Mouse (Mus musculus): ENCODE results near the gene Haus5. TPM values are rescaled to one million over a fixed set of nuclear protein-coding genes. Genes with fewer than 3 reads are reported as not detected.

Haus5 gene
- polyA plus RNA-seq, 1 experiment from 2014 or later = 25.7 TPM

DNA sequence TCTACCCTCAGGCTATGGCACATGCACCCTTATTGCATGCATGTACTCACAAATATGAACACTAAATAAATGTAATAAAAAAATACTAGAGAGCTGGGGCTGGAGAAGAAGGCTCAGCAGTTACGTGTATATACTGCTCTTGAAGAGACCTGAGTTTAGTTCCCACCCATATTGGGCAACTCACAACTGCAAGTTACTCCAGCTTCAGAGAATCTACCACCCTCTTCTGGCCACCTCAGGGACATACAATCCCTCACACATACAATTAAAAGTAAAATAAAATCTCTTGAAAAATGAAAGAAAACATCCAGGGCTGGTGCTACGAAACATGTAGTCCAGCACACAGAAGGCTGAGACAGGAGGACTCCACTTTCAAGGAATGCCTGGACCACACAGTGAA lies 50.3 kb downstream of the Haus5 start:
- Histone ChIP-seq H3K27me3 (replicated peaks; ENCODE audit: control insufficient read depth, insufficient read depth, low read length) (no peaks in the 10 kb centered on the region), H3K9me3 (ENCODE audit: control insufficient read depth, low read length) (no peaks in the 10 kb centered on the region), H3K36me3 (ENCODE audit: control insufficient read depth, insufficient read depth, low read length) (peaks cover 36% of the 10 kb centered on the region), H3K4me1 (ENCODE audit: control insufficient read depth, insufficient read depth, low read depth, low read length) (no peaks in the 10 kb centered on the region), H3K9ac (ENCODE audit: low read depth, low read length) (no peak overlapping the region), H3K4me3 (ENCODE audit: low read length) (no peak overlapping the region), H3K27ac (ENCODE audit: low read depth, low read length) (no peak overlapping the region), H3K4me2 (ENCODE audit: low read length) (no peak overlapping the region)
- WGBS = 74% methylated on average over 2 of the region's 2 CpGs
- no peak for ATAC-seq

DNA sequence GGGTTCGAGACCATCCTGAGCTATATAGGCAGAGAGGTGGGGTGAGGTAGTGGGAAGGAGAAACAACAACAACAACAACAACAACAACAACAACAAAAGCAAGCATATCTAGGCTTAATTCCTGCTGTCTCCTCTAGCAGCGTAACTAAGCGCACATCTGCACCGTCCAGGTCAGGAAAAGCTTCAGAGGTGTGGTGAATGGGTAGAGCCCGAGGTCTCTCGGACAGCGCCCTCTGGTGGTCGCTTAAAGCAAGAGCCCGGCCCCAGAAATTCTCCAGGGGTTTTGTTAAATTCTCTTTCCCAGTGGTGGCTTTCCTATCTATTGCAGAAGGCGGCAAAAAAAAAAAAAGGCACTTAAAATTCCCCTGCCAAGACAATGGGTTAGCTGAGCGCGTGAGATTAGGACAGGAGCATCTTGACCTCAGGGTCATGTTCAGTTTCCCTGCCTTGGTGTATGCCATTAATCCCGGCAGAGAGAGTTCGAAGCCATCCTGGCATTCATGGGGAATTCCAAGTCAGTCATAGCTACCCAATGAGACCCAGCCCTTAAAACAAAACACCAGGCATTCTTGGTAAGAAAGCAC lies 51.2 kb downstream of the Haus5 start:
- Histone ChIP-seq H3K9me3 (ENCODE audit: control insufficient read depth, low read length) (no peaks in the 10 kb centered on the region), H3K36me3 (ENCODE audit: control insufficient read depth, insufficient read depth, low read length) (peaks cover 28% of the 10 kb centered on the region), H3K9ac (ENCODE audit: low read depth, low read length) (no peak overlapping the region), H3K4me3 (ENCODE audit: low read length) (no peak overlapping the region), H3K27ac (ENCODE audit: low read depth, low read length) (no peak overlapping the region), H3K27me3 (replicated peaks; ENCODE audit: control insufficient read depth, insufficient read depth, low read length) (no peaks in the 10 kb centered on the region), H3K4me1 (ENCODE audit: control insufficient read depth, insufficient read depth, low read depth, low read length) (no peaks in the 10 kb centered on the region), H3K4me2 (ENCODE audit: low read length) (no peak overlapping the region)
- WGBS = 29% methylated on average over 14 of the region's 14 CpGs
- ATAC-seq = no peak

DNA sequence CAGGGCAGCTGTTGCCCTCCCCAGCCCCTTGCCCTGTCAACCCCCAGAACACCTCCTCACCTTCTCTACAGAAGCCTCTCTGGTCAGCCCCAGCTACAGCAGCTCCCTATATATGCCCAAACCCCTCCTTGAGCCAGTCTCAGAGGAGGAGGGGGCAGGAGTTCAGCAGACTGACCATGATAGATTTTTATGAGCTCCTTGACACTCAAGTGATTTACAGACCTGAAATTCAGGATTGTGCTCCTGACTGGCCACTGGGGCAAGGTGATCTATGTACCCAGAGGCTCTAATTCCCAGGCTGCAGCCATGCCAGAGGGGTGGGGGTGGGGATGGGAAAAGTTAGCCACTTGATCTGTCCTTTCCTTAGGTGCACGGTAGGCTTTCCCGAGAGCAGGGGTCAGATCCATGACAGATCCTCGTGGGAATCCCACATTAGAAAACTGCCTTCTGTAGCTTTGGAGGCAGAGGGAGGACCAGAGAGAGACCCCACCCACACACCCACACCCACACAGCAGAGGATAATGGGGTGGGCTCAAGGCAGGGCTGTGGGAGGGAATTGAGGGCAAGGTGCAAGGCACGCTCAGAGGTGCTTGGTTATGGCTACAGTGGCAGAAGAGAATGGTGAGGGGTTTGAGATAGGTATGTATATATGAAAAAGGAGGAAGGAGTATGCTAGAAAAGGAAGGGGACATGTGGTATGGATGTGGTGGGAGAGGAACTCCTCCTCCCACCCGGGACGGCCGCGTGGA lies 52.0 kb downstream of the Haus5 start, which contains the start of gene Upk1a:
TSS of gene Upk1a (minus strand) at position 194 of the 749 bp plus-strand sequence.
- 0 out of 2 replicates have a peak, but pooled peaks have one; percentile 21 for ATAC-seq
- 82% methylated on average over 8 of the region's 8 CpGs for WGBS
- no peak within 1 kb of the TSS for H3K4me2 ChIP-seq (ENCODE audit: low read length)
- peaks cover 23% of the 10 kb centered on the region for H3K36me3 ChIP-seq (ENCODE audit: control insufficient read depth, insufficient read depth, low read length)
- no peak within 1 kb of the TSS for H3K9ac ChIP-seq (ENCODE audit: low read depth, low read length)
- H3K9me3 ChIP-seq (ENCODE audit: control insufficient read depth, low read length) = no peaks in the 10 kb centered on the region
- H3K27ac ChIP-seq (ENCODE audit: low read depth, low read length) = no peak within 1 kb of the TSS
- H3K27me3 ChIP-seq (replicated peaks; ENCODE audit: control insufficient read depth, insufficient read depth, low read length) = no peaks in the 10 kb centered on the region
- H3K4me3 ChIP-seq (ENCODE audit: low read length) = no peak within 1 kb of the TSS
- H3K4me1 ChIP-seq (ENCODE audit: control insufficient read depth, insufficient read depth, low read depth, low read length) = no peaks in the 10 kb centered on the region

DNA sequence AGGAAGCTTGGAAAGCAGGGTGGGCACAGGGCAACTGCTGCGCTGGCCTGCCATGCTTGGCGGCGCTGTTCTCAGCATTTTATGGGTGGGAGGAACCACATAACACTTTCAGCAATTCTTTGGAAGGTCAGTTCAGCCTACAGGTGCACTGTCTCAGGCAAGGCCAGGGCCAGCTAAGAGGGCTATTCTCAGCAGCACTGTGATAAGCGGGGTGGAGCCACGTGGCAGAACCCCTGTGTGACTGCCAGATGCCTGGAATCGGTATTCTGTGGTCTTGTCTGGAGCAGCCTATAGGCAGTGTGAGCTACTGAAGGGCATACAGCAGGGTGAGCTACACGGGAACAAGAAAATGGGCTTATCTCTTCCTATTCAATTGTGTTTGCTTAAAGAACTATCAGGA lies 54.8 kb downstream of the Haus5 start:
- WGBS = 74% methylated on average over 7 of the region's 7 CpGs
- Histone ChIP-seq H3K27ac (ENCODE audit: low read depth, low read length) (no peak overlapping the region), H3K36me3 (ENCODE audit: control insufficient read depth, insufficient read depth, low read length) (peaks cover 1% of the 10 kb centered on the region; the same call in 1 of the 2 replicates), H3K9me3 (ENCODE audit: control insufficient read depth, low read length) (no peaks in the 10 kb centered on the region), H3K9ac (ENCODE audit: low read depth, low read length) (no peak overlapping the region), H3K4me2 (ENCODE audit: low read length) (no peak overlapping the region), H3K4me1 (ENCODE audit: control insufficient read depth, insufficient read depth, low read depth, low read length) (no peaks in the 10 kb centered on the region), H3K27me3 (replicated peaks; ENCODE audit: control insufficient read depth, insufficient read depth, low read length) (no peaks in the 10 kb centered on the region), H3K4me3 (ENCODE audit: low read length) (no peak overlapping the region)
- ATAC-seq = no peak

DNA sequence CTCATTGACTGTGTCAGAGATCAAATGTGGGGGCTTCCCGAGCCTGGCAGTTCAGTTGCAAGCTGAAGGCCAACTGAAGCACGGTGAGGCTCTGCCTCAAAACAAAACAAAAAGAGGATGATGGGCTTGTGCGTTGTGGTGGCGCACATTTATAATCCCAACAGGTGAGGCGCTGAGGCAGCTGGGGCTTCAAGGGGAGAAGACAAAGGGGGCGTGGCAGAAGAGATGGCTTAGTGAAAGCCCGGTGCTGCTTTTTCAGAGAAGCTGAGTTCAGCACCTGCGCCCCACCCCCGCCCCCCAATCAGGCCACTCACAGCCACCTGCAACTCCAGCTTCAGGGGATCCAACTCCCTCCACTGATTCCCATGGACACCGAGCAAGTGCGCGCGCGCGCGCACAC lies 56.3 kb downstream of the Haus5 start:
- Histone ChIP-seq H3K9ac (ENCODE audit: low read depth, low read length) (no peak overlapping the region), H3K27ac (ENCODE audit: low read depth, low read length) (no peak overlapping the region), H3K27me3 (replicated peaks; ENCODE audit: control insufficient read depth, insufficient read depth, low read length) (no peaks in the 10 kb centered on the region), H3K4me2 (ENCODE audit: low read length) (no peak overlapping the region), H3K4me3 (ENCODE audit: low read length) (no peak overlapping the region), H3K4me1 (ENCODE audit: control insufficient read depth, insufficient read depth, low read depth, low read length) (no peaks in the 10 kb centered on the region), H3K36me3 (ENCODE audit: control insufficient read depth, insufficient read depth, low read length) (no peaks in the 10 kb centered on the region), H3K9me3 (ENCODE audit: control insufficient read depth, low read length) (no peaks in the 10 kb centered on the region)
- ATAC-seq = no peak
- WGBS = 50% methylated on average over 16 of the region's 16 CpGs

DNA sequence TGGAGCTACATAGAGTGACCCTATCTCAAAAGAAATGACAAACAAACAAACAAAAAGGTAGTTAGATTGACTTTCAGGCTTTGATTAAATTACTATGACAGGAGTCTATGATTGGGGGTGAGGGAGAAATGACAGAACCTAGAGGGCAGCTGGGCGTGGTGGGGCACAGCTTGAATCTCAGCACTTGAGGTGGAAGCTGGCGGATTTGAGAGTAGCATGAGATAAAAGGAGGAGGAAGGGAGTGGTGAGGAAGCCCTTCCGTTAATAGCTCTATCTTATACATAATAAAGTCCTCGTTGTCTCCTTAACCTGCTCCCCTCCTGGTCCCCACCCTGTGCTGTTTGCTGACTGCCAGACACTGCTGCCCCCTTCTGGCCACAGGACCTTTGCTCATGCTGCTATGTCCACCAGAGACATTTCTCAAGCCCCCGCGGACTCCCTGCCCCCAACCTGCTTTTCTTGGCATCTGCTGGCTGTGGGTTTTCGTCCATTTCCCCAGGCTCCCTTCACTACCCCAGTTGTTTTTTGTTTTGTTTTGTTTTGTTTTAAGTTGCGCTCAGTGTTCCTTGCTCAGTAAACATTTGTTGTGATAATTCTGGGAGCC lies 57.0 kb downstream of the Haus5 start:
- Histone ChIP-seq H3K36me3 (ENCODE audit: control insufficient read depth, insufficient read depth, low read length) (no peaks in the 10 kb centered on the region), H3K27ac (ENCODE audit: low read depth, low read length) (no peak overlapping the region), H3K4me1 (ENCODE audit: control insufficient read depth, insufficient read depth, low read depth, low read length) (no peaks in the 10 kb centered on the region), H3K9ac (ENCODE audit: low read depth, low read length) (no peak overlapping the region), H3K4me2 (ENCODE audit: low read length) (no peak overlapping the region), H3K27me3 (replicated peaks; ENCODE audit: control insufficient read depth, insufficient read depth, low read length) (no peaks in the 10 kb centered on the region), H3K9me3 (ENCODE audit: control insufficient read depth, low read length) (no peaks in the 10 kb centered on the region), H3K4me3 (ENCODE audit: low read length) (no peak overlapping the region)
- ATAC-seq = no peak
- WGBS = 34% methylated on average over 8 of the region's 8 CpGs

DNA sequence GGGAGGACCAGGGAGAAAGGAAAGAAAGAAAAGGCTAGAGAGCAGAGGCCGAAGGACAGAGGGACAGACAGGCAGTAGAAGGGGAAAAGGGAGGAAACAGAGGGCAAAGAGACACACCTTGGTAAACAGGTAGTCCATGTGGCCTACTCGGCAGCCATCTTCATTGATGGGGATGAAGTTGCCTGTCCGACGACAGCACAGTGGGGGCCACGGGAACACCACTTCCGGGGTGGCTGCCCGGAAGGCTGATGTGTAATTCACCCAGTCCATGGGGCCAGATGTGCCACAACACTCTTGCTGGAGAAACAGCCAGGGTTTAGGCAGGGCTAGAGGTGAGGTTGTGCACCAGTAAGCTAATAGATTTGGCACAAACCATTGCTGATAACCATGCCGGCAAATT lies 59.9 kb downstream of the Haus5 start:
- Histone ChIP-seq H3K4me1 (ENCODE audit: control insufficient read depth, insufficient read depth, low read depth, low read length) (peaks cover 6% of the 10 kb centered on the region), H3K4me2 (ENCODE audit: low read length) (no peak overlapping the region), H3K9me3 (ENCODE audit: control insufficient read depth, low read length) (no peaks in the 10 kb centered on the region), H3K4me3 (ENCODE audit: low read length) (no peak overlapping the region), H3K27me3 (replicated peaks; ENCODE audit: control insufficient read depth, insufficient read depth, low read length) (no peaks in the 10 kb centered on the region), H3K27ac (ENCODE audit: low read depth, low read length) (no peak overlapping the region), H3K9ac (ENCODE audit: low read depth, low read length) (no peak overlapping the region), H3K36me3 (ENCODE audit: control insufficient read depth, insufficient read depth, low read length) (no peaks in the 10 kb centered on the region)
- WGBS = 89% methylated on average over 8 of the region's 8 CpGs
- ATAC-seq = no peak

DNA sequence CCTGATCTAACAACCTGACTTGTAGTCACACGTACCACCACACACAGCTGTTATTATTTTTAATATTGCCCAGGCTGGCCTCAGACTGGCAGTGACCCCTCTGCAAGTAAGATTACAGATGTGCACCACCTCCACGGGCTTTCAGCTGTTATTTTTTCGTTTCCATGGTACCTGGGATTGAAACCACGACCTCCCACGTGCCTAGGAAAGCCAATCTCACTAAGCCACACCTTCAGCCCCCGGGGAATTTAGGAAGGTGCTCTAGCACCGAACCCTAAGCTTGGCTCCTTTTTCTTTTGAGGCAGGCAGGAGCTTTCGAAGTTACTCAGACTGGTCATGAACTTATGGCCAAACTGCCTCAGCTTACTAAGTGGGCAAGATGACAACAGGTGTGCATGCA lies 60.4 kb downstream of the Haus5 start:
- no peak for ATAC-seq
- H3K4me1 ChIP-seq (ENCODE audit: control insufficient read depth, insufficient read depth, low read depth, low read length) = peaks cover 11% of the 10 kb centered on the region
- no peak overlapping the region for H3K27ac ChIP-seq (ENCODE audit: low read depth, low read length)
- no peaks in the 10 kb centered on the region for H3K36me3 ChIP-seq (ENCODE audit: control insufficient read depth, insufficient read depth, low read length)
- H3K4me2 ChIP-seq (ENCODE audit: low read length) = no peak overlapping the region
- no peak overlapping the region for H3K9ac ChIP-seq (ENCODE audit: low read depth, low read length)
- 64% methylated on average over 8 of the region's 8 CpGs for WGBS
- H3K4me3 ChIP-seq (ENCODE audit: low read length) = no peak overlapping the region
- H3K9me3 ChIP-seq (ENCODE audit: control insufficient read depth, low read length) = no peaks in the 10 kb centered on the region
- no peaks in the 10 kb centered on the region for H3K27me3 ChIP-seq (replicated peaks; ENCODE audit: control insufficient read depth, insufficient read depth, low read length)

All from hindbrain, embryonic 16.5 days (tissue).